Mouse (Mus musculus): Measurements from ENCODE around the gene Drc3. TPM values are rescaled to one million over a fixed set of nuclear protein-coding genes. Genes with fewer than 3 reads are reported as not detected.
"Not testable (repeated sequence)": the region's sequence is repeated elsewhere in the genome, so short reads cannot be mapped to it uniquely, and the experiment has no call there.

Gene Drc3
- total RNA-seq, 4 experiments from 2014 or later = 7.3 to 8.5 (median 7.8) TPM

DNA sequence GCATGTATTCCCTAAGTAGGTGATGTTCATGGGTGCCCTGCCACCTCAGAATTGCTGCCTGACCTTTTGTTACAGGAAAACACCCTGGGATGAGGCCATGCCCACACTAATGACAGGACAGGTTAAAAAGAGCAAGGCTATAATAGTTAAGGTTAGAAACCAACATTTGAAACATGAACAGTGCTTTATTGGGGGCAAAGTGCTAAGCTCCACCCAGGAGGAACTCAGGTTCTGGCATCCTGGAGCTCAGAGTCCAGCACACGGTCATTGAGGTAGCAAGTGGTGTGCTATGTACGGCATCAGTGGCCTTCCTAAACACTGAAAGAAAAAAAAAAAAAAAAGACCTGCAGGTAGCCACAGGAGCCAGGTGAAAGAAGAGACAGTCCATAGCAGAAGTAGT lies 34.8 kb downstream of the Drc3 start:
- no peak for DNase-seq (ENCODE audit: low spot score in 2 of 2)

DNA sequence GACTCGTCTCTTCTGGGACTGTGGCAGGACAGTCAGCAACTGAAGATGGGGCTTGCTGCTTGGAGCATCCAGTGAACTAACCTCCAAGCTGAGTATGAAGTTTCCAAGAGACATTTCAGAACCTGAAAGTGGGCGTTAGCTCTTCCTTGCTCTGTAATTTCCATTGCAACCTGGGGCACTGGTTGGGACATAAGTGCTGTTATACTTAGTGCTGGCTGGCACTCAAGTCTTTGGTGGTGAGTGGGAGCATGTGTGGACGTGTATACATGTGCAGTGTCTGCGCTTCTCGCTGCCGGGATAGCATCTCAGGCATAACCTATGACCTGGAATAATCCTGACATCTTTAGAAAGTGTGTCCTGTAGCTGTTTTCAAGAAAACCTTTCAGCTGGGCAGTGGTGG lies 38.2 kb downstream of the Drc3 start:
- DNase-seq (ENCODE audit: low spot score in 2 of 2) = no peak

DNA sequence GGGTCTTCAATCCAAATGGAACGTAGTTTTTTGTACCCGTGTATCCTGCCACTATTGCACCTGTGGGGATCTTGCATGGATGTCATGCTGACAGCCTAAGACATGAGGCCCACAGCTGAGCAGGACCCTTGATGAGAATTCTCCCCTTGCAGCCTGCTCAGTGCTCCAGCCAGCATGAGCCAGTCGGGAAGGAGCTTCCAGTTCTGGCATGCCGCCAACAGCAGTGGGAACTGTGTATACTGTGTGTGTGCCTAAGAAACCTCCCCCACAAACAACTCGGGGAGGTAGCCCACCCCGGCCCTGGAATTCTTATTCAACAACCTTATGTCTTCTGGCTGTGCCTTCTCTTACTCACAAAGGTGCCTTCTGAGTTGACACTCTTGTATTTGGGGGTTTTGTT lies 43.4 kb downstream of the Drc3 start:
- peak in 1 of 2 experiments; percentile 33 for DNase-seq (ENCODE audit: low spot score in 2 of 2)

DNA sequence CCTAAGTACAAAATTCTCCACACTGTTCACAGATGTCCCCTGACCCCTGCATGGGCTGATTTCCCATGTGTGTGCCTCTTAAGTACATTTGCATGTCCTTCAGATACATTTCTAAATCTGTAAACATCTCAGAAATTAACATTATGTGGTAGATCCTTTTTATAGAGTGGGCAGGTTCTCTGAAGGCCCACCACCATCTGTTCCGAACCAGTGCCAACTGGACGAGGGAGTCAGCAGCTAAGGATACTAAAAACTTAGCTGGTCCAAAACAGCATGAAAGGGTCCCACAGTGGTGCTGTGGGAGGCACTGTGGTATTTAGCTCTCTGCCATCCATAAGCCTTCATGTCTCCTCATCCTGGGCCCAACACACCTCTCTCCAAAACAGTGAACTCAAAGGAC lies 44.0 kb downstream of the Drc3 start:
- DNase-seq (ENCODE audit: low spot score in 2 of 2) = peak in 1 of 2 experiments; percentile 34

DNA sequence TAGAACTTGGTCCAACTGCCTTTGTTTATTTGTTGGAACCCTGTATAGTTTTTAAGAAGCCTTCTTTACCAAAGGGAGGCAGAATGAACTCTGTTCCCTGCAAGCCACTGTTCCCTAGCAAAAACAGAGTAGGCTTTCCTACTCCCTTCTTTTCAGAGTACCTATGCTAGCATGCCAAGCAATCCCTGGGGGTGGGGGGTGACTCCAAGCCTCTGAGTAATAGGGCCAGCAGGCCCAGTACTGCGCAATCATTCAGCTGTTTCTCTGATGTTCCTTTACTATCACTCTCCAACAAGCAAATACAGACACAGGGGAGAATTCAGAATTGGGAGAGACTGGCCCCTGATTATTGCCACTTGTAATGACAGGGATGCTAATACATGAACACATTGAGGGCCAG lies 53.5 kb downstream of the Drc3 start:
- DNase-seq (ENCODE audit: low spot score in 2 of 2) = no peak

- peak in 1 of 2 experiments; percentile 69 for DNase-seq (ENCODE audit: low spot score in 2 of 2)
These were observed 59.0 kb downstream of the Drc3 start for GRCm38 (mm10) chr11:60412173-60412572.

DNA sequence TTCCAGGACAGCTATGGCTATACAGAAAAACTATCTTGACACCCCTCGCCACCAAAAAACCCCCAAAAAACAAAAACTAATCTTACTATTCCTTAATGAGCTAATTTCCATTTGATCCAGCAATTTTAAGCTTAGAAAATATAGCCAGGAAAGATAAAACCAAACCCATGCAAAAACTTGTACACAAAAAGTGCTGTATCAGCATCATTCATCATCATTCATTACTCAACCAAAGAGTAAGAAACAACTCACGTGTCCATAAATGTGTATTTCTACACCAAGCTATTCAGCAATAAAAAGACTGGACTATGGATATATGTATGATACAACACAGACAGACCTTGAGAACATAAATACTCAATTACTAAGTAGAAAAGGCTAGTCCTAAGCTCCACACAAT lies 59.8 kb downstream of the Drc3 start:
- no peak for DNase-seq (ENCODE audit: low spot score in 2 of 2)

DNA sequence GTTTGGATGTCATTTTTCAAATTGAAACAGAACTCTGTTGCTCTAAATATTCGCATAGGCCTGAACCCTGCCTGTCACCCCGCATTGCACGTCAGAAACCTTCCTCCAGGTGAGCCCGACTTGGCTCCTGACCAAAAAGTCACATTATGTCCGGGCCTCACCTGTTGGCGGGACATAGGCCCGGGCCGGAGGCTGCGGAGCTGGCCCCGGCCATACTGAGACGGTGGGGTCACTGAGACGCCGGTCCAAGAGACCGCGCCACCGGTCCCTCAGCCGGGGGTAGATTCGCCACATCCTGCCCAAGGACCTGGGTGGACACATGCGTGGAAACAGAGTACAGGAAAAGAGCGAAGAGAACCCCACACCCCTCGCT lies 63.4 kb downstream of the Drc3 start:
- no peak for DNase-seq (ENCODE audit: low spot score in 2 of 2)

DNA sequence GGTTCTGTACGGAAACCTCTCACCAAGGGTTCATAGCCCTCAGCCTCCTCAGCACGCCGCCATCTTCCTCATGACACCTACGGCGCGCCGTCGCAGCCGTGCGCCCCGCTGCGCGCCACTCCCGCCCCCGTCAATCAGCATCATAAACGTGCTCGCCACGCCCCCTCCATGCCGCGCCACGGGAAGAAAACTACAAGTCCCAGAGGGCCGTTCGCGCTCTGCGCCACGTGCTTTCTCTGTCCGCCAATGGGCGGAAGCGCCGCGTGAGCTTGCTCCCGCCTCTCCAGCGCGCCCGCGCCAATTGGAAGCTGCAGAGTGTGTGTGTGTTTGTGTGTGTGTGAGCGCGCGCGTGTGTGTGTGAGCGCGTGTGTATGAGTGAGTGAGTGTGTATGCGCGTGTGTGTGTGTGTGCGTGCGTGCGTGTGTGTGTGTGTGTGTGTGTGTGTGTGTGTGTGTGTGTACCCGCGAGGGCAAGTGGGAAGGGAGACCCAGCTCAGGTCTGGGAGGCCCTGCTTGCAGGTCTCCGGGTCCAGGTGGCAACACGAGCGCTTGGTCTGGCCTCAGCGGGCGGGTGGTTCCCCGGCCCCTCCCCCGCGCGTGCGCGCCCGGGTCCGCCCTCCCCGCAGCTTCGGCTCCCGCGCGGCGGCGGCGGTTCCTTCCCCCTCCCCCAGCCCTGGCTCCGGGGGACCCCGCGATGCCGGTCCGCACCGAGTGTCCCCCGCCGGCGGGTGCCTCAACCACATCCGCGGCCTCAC lies 64.0 kb downstream of the Drc3 start, which contains the start of gene Gid4:
Gid4 (plus strand) TSS at position 183 of the 754 bp plus-strand sequence.
- peak; percentile 98 to 99 for DNase-seq (ENCODE audit: low spot score in 2 of 2)

GRCm38 (mm10) chr11:60417717-60418472 lies 64.8 kb downstream of the Drc3 start, which contains the start of gene Atpaf2:
Gene Atpaf2 (minus strand): TSS chr11:60418457.
- DNase-seq (ENCODE audit: low spot score in 2 of 2) = no peak

- no peak for DNase-seq (ENCODE audit: low spot score in 2 of 2)
These were observed 65.3 kb downstream of the Drc3 start for GRCm38 (mm10) chr11:60418473-60418803.

- DNase-seq (ENCODE audit: low spot score in 2 of 2) = no peak
These were observed 69.0 kb downstream of the Drc3 start for GRCm38 (mm10) chr11:60422046-60422668.

GRCm38 (mm10) chr11:60423006-60423405 lies 69.9 kb downstream of the Drc3 start:
- no peak for DNase-seq (ENCODE audit: low spot score in 2 of 2)

DNA sequence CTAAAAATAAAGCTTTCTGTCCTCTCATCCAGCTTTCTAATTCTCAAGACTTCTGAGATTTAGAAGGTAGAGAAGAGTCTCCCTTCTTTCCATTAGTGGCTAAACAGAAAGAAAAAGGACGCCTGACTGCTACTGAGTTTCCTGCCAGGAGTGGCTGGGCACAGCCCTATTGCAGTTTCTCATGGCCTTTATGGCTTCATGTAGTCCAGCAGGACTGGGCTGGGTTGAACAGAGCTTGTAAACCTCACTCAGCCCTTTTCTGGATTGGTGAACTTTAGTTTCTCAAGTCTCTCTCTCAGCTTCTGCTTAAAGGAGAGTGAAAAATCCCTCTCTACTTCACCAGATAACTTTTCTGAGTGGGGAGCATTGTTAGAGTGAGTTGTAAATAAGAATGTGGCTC lies 73.3 kb downstream of the Drc3 start:
- DNase-seq (ENCODE audit: low spot score in 2 of 2) = no peak

DNA sequence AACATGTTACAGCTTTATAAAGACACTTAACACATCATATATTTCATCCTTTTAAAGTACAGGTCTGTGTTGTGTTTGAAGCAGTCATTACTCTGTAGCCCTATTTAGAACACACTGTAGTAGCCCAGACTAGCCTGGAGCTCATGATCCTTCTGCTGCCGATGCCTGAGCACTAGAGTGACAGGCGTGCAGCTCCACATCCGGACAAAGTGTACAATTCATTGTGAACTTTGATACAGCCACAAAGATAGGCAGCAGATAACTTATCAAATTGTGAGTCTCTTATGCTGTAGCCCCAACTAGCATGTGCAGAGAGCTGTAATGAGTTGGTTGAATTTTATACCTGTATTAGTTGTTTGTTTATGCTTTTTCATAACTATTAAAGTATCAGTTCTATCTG lies 74.5 kb downstream of the Drc3 start:
- no peak for DNase-seq (ENCODE audit: low spot score in 2 of 2)

- no peak for DNase-seq (ENCODE audit: low spot score in 2 of 2)
These were observed 80.4 kb downstream of the Drc3 start for GRCm38 (mm10) chr11:60433501-60433900.

GRCm38 (mm10) chr11:60435133-60435532 lies 82.0 kb downstream of the Drc3 start:
- no peak for DNase-seq (ENCODE audit: low spot score in 2 of 2)

GRCm38 (mm10) chr11:60436618-60437017 lies 83.5 kb downstream of the Drc3 start:
- no peak for DNase-seq (ENCODE audit: low spot score in 2 of 2)

DNA sequence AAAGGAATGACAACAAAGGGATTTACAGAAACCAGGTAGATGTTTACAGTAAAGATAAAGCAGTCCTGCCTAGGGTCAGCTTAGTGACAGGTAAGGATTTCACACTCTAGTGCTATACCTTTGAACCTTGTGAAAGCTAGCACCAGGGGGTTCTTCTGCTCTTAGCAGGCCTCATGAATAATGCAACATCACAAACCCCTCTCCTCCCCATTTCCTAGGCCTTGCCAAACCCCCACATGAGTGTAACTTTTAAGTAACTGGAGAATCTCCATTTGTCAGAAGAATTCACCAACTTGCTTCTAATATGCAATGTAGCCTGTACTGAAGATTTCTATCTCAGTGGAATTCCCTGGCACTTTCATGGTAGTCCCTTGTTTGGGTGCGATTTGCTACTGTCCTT lies 86.5 kb downstream of the Drc3 start:
- DNase-seq (ENCODE audit: low spot score in 2 of 2) = not testable (repeated sequence)

DNA sequence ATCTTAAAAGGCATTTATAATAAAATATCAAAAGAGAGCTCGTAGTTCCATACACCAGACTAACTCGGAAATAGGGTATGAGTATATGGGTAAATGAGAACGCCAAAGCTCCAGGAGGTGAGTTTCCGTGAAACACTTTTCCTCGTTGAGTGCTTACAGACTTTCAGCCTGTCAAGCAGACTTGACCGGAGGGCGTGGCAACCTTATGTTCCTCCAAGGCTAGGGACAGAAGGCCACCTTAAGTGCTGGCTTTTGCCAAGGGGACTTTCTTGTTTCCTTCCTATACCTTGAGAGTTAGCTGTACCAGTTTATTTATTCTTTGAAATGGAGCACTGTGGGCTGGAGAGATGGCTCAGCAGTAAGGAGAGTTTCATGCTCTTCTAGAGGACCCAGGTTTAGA lies 87.0 kb downstream of the Drc3 start:
- DNase-seq (ENCODE audit: low spot score in 2 of 2) = no peak

GRCm38 (mm10) chr11:60442896-60443295 lies 89.8 kb downstream of the Drc3 start:
- no peak for DNase-seq (ENCODE audit: low spot score in 2 of 2)

All from layer of hippocampus, adult 8-10 months (tissue).